Mouse (Mus musculus) ES-CJ7 (cell line): ENCODE data around the gene Aprt.

ENCODE experiments used
- DNase-seq: peaks from one replicate; pipeline ENCODE4 v3.0.0; 2011; ENCODE audit warnings: low read depth, low spot score

The Aprt gene

DNA sequence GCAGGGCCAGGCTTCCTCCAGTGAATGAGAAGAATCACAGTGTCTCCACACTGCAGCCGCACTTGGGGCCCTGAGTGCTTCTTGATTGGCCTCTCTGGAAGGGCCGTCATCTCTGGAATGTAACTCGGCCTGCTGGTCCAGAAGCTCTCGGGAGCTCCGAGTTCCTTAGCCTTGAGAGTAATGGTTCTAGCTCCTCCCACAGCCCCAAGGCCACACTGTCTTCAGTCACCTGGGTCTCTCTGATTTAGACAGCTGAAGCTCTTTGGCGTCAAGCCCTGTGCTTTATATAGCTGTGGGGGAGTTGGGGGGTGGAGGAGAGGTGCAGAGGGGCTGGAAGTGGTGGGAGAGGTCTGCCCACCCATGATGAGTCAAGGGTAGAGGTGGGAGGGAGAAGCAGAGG, 39.7 kb downstream of the Aprt start:
- DNase-seq, result peak; percentile 70

- no peak for DNase-seq
These were observed 45.4 kb downstream of the Aprt start for GRCm38 (mm10) chr8:122531312-122531711.

- DNase-seq, result no peak
These were observed 47.5 kb downstream of the Aprt start for GRCm38 (mm10) chr8:122529159-122529558.

GRCm38 (mm10) chr8:122527937-122528336, 48.8 kb downstream of the Aprt start:
- DNase-seq, result no peak

GRCm38 (mm10) chr8:122526526-122527170, 50.1 kb downstream of the Aprt start:
- no peak for DNase-seq

DNA sequence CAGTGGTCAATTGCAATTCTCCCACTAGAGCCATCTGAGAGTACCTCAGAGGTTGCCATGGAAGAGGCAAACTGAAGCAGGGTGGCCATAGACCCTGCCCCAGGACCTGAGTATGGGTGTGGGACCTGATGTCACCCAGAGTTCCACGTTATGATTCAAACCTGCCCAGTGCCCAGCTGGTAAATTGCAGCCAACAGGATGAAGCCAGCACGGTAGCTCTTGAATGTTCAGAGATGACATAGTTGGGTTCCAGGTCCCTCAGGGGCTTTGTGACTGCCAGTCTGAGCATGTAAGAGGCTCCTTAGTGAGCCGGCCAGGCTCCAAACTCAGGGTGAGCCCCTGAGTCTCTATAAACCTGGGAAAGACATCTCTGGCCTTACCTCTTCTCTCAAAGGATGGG, 50.6 kb downstream of the Aprt start:
- DNase-seq, result no peak

- DNase-seq, result no peak
These were observed 51.7 kb downstream of the Aprt start for GRCm38 (mm10) chr8:122525004-122525403.
